Mouse (Mus musculus) megakaryocyte, embryonic 14.5 days (primary cell): Measurements from ENCODE around the gene Magee1.
"Not testable (repeated sequence)": the region's sequence is repeated elsewhere in the genome, so short reads cannot be mapped to it uniquely, and the experiment has no call there.

Source experiments
- FLI1 ChIP-seq: IDR thresholded peaks from 2 replicates; pipeline ENCODE4 v1.6.1; 2012; ENCODE audit warnings: low read length, inconsistent platforms, mixed read lengths
- GATA1 ChIP-seq: IDR thresholded peaks from 3 replicates; pipeline ENCODE4 v1.6.1; 2012; ENCODE audit warnings: mixed read lengths, low read length, inconsistent platforms, borderline replicate concordance

DNA sequence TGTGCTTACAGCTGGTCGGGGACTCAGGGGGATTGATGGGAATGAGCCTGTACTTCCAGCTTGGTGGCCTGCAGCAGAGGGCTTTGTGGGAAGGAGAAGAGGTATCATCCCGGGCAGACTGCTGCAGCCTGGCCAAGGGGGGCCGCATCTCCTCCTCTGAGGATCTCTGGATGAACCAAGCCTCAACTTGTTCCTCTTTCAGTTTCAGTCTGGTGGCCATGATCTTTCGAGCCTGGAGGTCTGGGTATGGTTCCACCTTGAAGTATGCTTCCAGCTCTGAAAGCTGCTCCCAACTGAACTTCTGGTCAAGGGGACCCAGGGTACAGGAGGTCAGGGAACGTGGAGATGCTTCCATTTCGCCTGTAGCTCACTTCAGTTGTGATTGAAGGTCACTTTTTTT is 44.8 kb downstream of the Magee1 start:
- TF ChIP-seq FLI1, GATA1: not testable (repeated sequence)
